Mouse (Mus musculus): ENCODE measurements around the gene Slc25a40. TPM values are rescaled to one million over a fixed set of nuclear protein-coding genes. Genes with fewer than 3 reads are reported as not detected.

Slc25a40 gene
- total and polyA plus RNA-seq, 3 experiments = 7.0 to 11.1 (median 10.2) TPM

DNA sequence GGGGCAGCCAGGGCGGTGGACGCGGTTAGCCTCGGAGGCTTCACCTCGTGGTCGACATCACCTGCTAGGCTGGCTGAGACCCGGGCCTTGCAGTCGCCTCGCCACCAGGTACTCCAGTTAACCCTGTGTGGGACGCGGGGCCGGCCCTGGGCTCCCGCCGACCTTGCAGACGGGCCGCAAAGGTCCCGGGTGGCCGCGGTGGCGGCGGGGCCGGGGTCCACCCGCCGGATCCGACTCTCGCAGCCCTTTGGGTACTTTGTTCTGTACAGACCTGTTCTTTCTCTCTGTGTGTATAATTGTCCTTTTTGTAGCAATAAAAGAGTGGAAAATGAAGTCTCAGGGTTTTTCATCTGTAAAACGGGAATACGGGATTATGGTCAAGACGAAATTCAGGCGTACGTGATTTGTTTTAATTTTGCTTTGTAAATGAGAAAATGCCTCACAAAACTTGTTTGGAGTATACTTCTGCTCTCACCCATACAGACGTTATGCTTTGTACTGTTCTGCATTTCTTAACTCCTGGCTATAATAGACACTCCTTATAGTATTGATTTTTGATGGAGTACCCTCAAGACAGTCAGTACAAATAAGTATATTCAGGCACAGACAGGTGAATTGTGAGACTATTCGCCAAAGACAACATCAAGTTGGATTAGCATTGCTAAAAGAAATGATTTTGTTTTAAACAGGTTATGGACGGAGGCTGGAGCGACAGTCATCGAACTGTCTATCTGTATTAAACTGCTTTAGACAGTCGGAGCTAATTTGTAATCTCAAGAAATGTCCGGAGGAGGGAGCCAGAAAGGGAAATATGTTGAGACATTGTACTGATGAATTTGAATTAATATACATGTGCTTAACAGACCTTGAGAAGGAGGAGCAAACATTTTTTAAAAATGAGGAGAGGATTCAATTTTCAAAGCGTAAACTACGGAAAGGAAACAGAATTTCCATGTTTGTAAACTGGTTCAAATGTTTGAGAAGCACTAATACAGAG lies 580 bp downstream of the Slc25a40 start:
- DNase-seq (ENCODE audit: extremely low read depth) = peak; percentile 67
- Histone ChIP-seq H3K4me1 (ENCODE audit: control insufficient read depth in 1 of 2, insufficient read depth in 2 of 2) (peaks cover 6 to 38% of the 10 kb centered on the region in 2 experiments), H3K4me2 (ENCODE audit: insufficient read depth, low read depth, poor library complexity, severe bottlenecking) (peak overlapping the region; percentile 98), H3K9me3 (replicated peaks; ENCODE audit: low read length) (no peaks in the 10 kb centered on the region), H3K27ac (ENCODE audit: insufficient read depth, low read depth) (peak overlapping the region; percentile 68), H3K9ac (ENCODE audit: insufficient read depth, low read depth) (peak overlapping the region; percentile 75), H3K79me2 (replicated peaks; ENCODE audit: control insufficient read depth, extremely low read depth, insufficient read depth, poor library complexity, severe bottlenecking) (peaks cover 49% of the 10 kb centered on the region), H3K27me3 (replicated peaks) (no peaks in the 10 kb centered on the region), H3K36me3 (replicated peaks in 1 of 2; ENCODE audit: control insufficient read depth in 1 of 2, insufficient read depth in 1 of 2, low read length in 1 of 2) (peaks cover 10 to 28% of the 10 kb centered on the region in 2 experiments), H3K4me3 (replicated peaks in 1 of 3; ENCODE audit: low read depth in 2 of 3, low read length in 2 of 3, poor library complexity in 1 of 3) (peak overlapping the region; percentile 68 to 85 (median 80))
- dilution Hi-C loops (cut with MboI; ENCODE audit: extremely low pct_ligation_motif_present, extremely low pct_unique_long_range_greater_than_20kb, low sequenced_read_pairs) (no loop called here), in situ Hi-C loops (cut with MboI; ENCODE audit: low pct_ligation_motif_present, low pct_unique_long_range_greater_than_20kb, low sequenced_read_pairs) (no loop called here)
- TF ChIP-seq JUN (IDR thresholded peaks at IDR 0.05; ENCODE audit: insufficient read depth, low read depth, low read length) (no peak), MYC (IDR thresholded peaks at IDR 0.05; ENCODE audit: low read depth, low read length) (peak; percentile 78), GABPA (IDR thresholded peaks at IDR 0.05; ENCODE audit: insufficient replicate concordance, low read depth, low read length) (no peak), MAX (IDR thresholded peaks at IDR 0.05; ENCODE audit: low read length) (peak; percentile 30; the same call in 1 of the 2 replicates), CTCF (conservative IDR thresholded peaks at IDR 0.05 in 1 of 2, IDR thresholded peaks at IDR 0.05 in 1 of 2; ENCODE audit: low read depth in 2 of 2, low read length in 2 of 2) (peak in 1 of 2 experiments; percentile 44; a peak in 2 of 4 replicates), SMC3 (IDR thresholded peaks at IDR 0.05; ENCODE audit: low read depth, low read length) (peak; percentile 4; the same call in 1 of the 2 replicates), EP300 (IDR thresholded peaks at IDR 0.05; ENCODE audit: low read length) (no peak), ZNF384 (IDR thresholded peaks at IDR 0.05; ENCODE audit: low read depth, low read length) (no peak), SIN3A (IDR thresholded peaks at IDR 0.05; ENCODE audit: low read length) (peak; percentile 22; the same call in 1 of the 2 replicates), MEF2A (IDR thresholded peaks at IDR 0.05; ENCODE audit: borderline replicate concordance, low read depth, low read length) (0 out of 2 replicates have a peak, but pooled peaks have one; percentile 8), HCFC1 (IDR thresholded peaks at IDR 0.05; ENCODE audit: low read depth, low read length) (no peak), UBTF (IDR thresholded peaks at IDR 0.05; ENCODE audit: low read depth, low read length) (0 out of 2 replicates have a peak, but pooled peaks have one; percentile 4), E2F4 (IDR thresholded peaks at IDR 0.05; ENCODE audit: insufficient replicate concordance, low read depth, low read length) (0 out of 2 replicates have a peak, but pooled peaks have one; percentile 16), RAD21 (IDR thresholded peaks at IDR 0.05; ENCODE audit: low read depth, low read length) (peak; percentile 16), CHD1 (IDR thresholded peaks at IDR 0.05; ENCODE audit: low read depth, low read length) (peak; percentile 52; the same call in 1 of the 2 replicates), POLR2A (IDR thresholded peaks at IDR 0.05; ENCODE audit: low read depth, low read length) (peak; percentile 82; the same call in 1 of the 2 replicates)

DNA sequence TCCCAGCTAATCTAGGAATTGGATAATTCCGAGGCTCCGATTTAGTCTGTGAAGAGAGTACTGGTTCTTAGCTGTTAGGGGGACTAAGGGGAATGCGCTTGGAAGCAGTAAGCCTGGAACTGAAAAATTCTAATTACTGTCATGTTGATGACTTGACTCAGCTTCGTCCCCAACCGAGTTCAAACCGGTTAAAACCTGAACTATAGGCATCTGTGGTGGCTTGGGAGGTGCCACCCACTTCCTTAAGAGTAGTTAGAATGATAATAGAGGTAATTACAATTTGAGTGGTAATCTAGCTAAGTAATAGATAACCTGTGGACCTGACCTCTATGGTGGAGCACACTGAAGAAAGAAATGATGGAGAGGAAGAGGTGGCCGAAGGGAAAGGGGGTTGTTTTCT lies 1.5 kb downstream of the Slc25a40 start:
- in situ Hi-C loops (cut with MboI; ENCODE audit: low pct_ligation_motif_present, low pct_unique_long_range_greater_than_20kb, low sequenced_read_pairs) (no loop called here), dilution Hi-C loops (cut with MboI; ENCODE audit: extremely low pct_ligation_motif_present, extremely low pct_unique_long_range_greater_than_20kb, low sequenced_read_pairs) (no loop called here)
- Histone ChIP-seq H3K36me3 (replicated peaks in 1 of 2; ENCODE audit: control insufficient read depth in 1 of 2, insufficient read depth in 1 of 2, low read length in 1 of 2) (peaks cover 6 to 24% of the 10 kb centered on the region in 2 experiments), H3K4me3 (replicated peaks in 1 of 3; ENCODE audit: low read depth in 2 of 3, low read length in 2 of 3, poor library complexity in 1 of 3) (peak overlapping the region; percentile 68 to 85 (median 80)), H3K4me2 (ENCODE audit: insufficient read depth, low read depth, poor library complexity, severe bottlenecking) (peak overlapping the region; percentile 98), H3K79me2 (replicated peaks; ENCODE audit: control insufficient read depth, extremely low read depth, insufficient read depth, poor library complexity, severe bottlenecking) (peaks cover 44% of the 10 kb centered on the region), H3K9ac (ENCODE audit: insufficient read depth, low read depth) (peak overlapping the region; percentile 75), H3K9me3 (replicated peaks; ENCODE audit: low read length) (no peaks in the 10 kb centered on the region), H3K27ac (ENCODE audit: insufficient read depth, low read depth) (peak overlapping the region; percentile 68), H3K4me1 (ENCODE audit: control insufficient read depth in 1 of 2, insufficient read depth in 2 of 2) (peaks cover 6 to 34% of the 10 kb centered on the region in 2 experiments), H3K27me3 (replicated peaks) (no peaks in the 10 kb centered on the region)
- no peak for TF ChIP-seq ELF1 (IDR thresholded peaks at IDR 0.05; ENCODE audit: low read depth, low read length)
- TF ChIP-seq BHLHE40 (IDR thresholded peaks at IDR 0.05; ENCODE audit: low read depth, low read length) = no peak
- no peak for TF ChIP-seq NELFE (IDR thresholded peaks at IDR 0.05; ENCODE audit: low read depth, low read length)
- no peak for TF ChIP-seq USF2 (conservative IDR thresholded peaks at IDR 0.05; ENCODE audit: low read depth, low read length)
- peak; percentile 55 for DNase-seq (ENCODE audit: extremely low read depth)

All from CH12.LX (cell line).